Mouse (Mus musculus) embryonic facial prominence, embryonic 15.5 days (tissue): ENCODE results near the gene Olfr1106. TPM values are rescaled to one million over a fixed set of nuclear protein-coding genes. Genes with fewer than 3 reads are reported as not detected.

Experiments
- ATAC-seq: fragments of 200-750 bp; cut with Nextera tagmentation; 2 replicates; pipeline ENCODE4 v1.8.0; 2017; ENCODE audit warnings: low read depth, moderate TSS enrichment; ENCODE audit not compliant: insufficient number of reproducible peaks, low FRiP score, low TSS enrichment
- H3K27ac ChIP-seq: fragments of 300-500 bp; sonication (generic); replicated peaks from 2 replicates; pipeline ENCODE4 v1.5.1; 2015; ENCODE audit warnings: mild to moderate bottlenecking, inconsistent platforms
- H3K27me3 ChIP-seq: fragments of 300-500 bp; sonication (generic); 2 replicates; pipeline ENCODE4 v1.6.1; 2015; ENCODE audit warnings: inconsistent platforms
- H3K36me3 ChIP-seq: fragments of 300-500 bp; sonication (generic); 2 replicates; pipeline ENCODE4 v1.6.1; 2015; ENCODE audit warnings: mild to moderate bottlenecking, inconsistent platforms
- H3K4me1 ChIP-seq: fragments of 300-500 bp; sonication (generic); 2 replicates; pipeline ENCODE4 v1.6.1; 2015; ENCODE audit warnings: inconsistent platforms
- H3K4me2 ChIP-seq: fragments of 300-500 bp; sonication (generic); replicated peaks from 2 replicates; pipeline ENCODE4 v1.6.1; 2015; ENCODE audit warnings: mild to moderate bottlenecking, inconsistent platforms
- H3K4me3 ChIP-seq: fragments of 300-500 bp; sonication (generic); replicated peaks from 2 replicates; pipeline ENCODE4 v1.5.1; 2015; ENCODE audit warnings: mild to moderate bottlenecking, inconsistent platforms
- H3K9ac ChIP-seq: fragments of 300-500 bp; sonication (generic); 2 replicates; pipeline ENCODE4 v1.6.1; 2015; ENCODE audit warnings: inconsistent platforms
- H3K9me3 ChIP-seq: fragments of 300-500 bp; sonication (generic); replicated peaks from 2 replicates; pipeline ENCODE4 v1.6.1; 2016; ENCODE audit warnings: inconsistent platforms
- WGBS: fragments of 180-500 bp; shearing (Covaris S2); methylation state at CpG from one replicate; pipeline ENCODE4 v1.1.7; 2015; 5-methylcytosine and 5-hydroxymethylcytosine counted together
- polyA plus RNA-seq: library from polyadenylated mRNA; unstranded; fragments of >200 nt; fragmentation: Nextera tagmentation; extraction: Ambion mirVana; gene quantifications from 2 replicates; pipeline ENCODE4 v1.2.1, GENCODE M21; 2015

Olfr1106 gene
- polyA plus RNA-seq: 0.28 TPM in 1 of 2 replicates, not detected in the other

DNA sequence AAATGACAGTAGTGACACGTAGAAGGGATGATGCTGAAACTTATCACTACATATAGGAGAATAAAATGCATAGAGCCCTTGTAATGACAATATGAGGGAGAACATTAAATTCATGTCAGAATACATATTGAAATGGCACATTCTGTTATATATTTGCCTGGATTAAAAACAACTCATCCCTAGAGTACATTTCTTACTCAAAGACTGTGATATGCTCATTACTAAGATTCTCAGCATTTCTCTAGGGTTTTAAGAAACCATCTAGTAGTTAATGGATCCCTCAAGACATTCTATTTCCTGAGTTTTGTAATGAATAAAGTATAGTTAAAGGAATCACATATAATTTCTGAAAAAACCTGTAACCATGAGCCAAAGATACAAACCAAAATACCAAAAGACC lies at the start of gene Olfr1106:
Gene Olfr1106 (minus strand): TSS at position 101 of the 400 bp plus-strand sequence.
- 69% methylated on average over 1 of the region's 1 CpGs for WGBS

DNA sequence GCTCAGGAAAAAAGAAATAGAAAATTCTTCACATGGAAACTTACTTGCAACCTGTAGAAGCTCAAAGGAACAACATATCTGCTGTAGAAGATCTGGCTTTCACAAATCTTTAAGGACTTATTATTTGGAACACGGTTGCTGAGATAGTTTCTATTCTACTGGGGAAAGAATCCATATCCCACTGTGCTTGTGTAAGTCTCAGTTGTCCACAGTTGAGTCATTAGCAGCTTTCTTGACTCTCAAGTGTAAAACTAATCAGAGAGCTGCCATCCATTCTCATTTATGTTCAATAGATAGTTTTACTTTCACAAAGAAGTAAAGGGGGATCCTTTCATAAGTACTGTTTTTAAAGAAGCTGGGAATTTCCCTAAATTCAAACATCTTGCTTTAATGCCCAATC lies 43.8 kb upstream of the Olfr1106 start, which contains the start of gene Olfr1109:
Gene Olfr1109 (minus strand): TSS at position 101 of the 400 bp plus-strand sequence.
- Histone ChIP-seq H3K36me3 (no peaks in the 10 kb centered on the region), H3K27ac (no peak within 1 kb of the TSS), H3K4me2 (no peak within 1 kb of the TSS), H3K4me1 (no peaks in the 10 kb centered on the region), H3K9me3 (no peaks in the 10 kb centered on the region), H3K4me3 (no peak within 1 kb of the TSS), H3K9ac (no peak within 1 kb of the TSS), H3K27me3 (no peaks in the 10 kb centered on the region)
- ATAC-seq: no peak
- WGBS: 80% methylated on average over 1 of the region's 1 CpGs

More for the DNA sequence above, at the start of gene Olfr1106:
- Histone ChIP-seq H3K36me3 (no peaks in the 10 kb centered on the region), H3K4me1 (no peaks in the 10 kb centered on the region), H3K4me3 (no peak within 1 kb of the TSS), H3K9me3 (no peaks in the 10 kb centered on the region), H3K4me2 (no peak within 1 kb of the TSS), H3K27me3 (no peaks in the 10 kb centered on the region), H3K27ac (no peak within 1 kb of the TSS), H3K9ac (no peak within 1 kb of the TSS)
- ATAC-seq: no peak

DNA sequence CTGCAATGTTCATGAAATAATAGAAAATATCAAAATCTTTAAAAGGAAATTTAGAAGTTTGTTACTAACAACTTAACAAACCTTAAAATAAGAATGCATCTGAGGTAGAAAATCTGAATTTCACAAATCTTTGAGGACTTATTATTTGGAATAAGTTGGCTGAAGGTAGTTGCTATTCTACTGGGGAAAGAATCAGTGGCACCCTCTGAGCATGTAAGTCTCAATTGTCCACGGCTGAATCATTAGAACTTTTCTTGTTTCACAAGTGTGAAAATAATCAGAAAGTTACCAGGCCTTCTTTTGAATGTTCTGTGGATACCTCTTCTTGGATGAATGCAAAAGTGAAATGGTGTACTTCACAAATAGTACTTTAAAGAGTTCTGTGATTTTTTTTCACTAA lies 23.6 kb upstream of the Olfr1106 start, which contains the start of gene Olfr1107:
Gene Olfr1107 (minus strand): TSS at position 101 of the 400 bp plus-strand sequence.
- Histone ChIP-seq H3K9ac (no peak within 1 kb of the TSS), H3K4me1 (no peaks in the 10 kb centered on the region), H3K4me3 (no peak within 1 kb of the TSS), H3K4me2 (no peak within 1 kb of the TSS), H3K36me3 (no peaks in the 10 kb centered on the region), H3K27ac (no peak within 1 kb of the TSS), H3K9me3 (no peaks in the 10 kb centered on the region), H3K27me3 (no peaks in the 10 kb centered on the region)
- ATAC-seq: no peak
- 76% methylated on average over 1 of the region's 1 CpGs for WGBS

DNA sequence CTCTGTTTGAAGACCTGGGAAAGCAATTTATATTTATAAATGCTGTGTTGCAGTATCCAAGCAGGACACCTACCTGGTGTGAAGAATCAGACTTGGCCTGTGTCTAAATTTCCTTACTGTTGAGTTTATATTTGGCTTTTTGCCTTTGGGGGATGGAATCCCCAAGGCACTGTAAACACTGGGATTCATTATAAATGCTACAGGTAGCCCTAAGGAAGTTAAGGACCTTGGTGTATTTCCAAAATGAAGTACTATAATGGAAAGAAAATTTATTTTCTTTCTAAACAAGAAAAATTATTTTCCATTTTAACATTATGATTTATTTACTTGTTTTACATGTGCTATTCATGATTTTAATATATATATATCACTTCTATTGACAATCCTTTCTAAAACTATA lies 15.6 kb downstream of the Olfr1106 start, which contains the start of gene Olfr1105:
Gene Olfr1105 (minus strand): TSS at position 101 of the 400 bp plus-strand sequence.
- Histone ChIP-seq H3K9ac (no peak within 1 kb of the TSS), H3K4me3 (no peak within 1 kb of the TSS), H3K9me3 (no peaks in the 10 kb centered on the region), H3K4me1 (no peaks in the 10 kb centered on the region), H3K36me3 (no peaks in the 10 kb centered on the region), H3K27ac (no peak within 1 kb of the TSS), H3K4me2 (no peak within 1 kb of the TSS), H3K27me3 (no peaks in the 10 kb centered on the region)
- ATAC-seq: no peak

DNA sequence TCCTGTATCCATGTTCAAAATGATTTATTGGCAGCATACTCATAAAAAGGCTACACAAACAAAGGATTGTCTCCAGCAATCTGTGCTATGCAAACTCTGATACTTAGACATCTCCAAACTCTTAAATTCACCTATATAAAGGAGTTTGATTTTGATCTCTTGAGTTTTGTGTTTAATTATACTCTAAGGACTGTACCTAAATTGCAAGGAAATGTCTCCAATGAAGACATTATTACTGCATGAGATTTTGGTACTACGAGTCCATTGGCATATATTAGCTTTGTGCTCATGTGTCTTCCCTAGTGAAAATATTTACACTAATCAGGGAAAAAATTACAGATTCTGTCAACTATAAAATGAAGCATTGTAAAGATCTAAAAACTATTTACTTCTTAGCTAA lies 25.1 kb downstream of the Olfr1106 start, which contains the start of gene Olfr1104:
Gene Olfr1104 (minus strand): TSS at position 101 of the 400 bp plus-strand sequence.
- no peaks in the 10 kb centered on the region for H3K9me3 ChIP-seq
- no peak for ATAC-seq
- H3K27me3 ChIP-seq: no peaks in the 10 kb centered on the region

DNA sequence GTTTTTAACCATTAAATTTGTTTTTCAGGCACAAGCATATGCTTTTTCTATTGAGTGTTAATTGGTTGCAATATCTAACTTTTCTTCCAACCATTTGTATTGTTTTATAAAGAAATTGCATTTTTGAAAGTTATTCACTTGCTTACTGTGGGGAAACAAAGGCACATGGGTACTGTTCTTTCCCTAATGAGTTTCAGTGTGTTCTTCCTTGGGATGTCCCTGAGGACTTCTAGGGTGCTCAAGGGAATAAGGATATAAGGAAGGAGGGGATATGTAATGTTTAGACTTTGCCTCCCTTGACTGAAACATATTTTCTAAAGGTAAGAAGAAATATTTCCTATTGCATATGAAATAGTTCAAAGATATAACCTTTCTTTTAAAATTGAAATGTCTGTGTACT lies 54.0 kb downstream of the Olfr1106 start, which contains the start of gene Olfr1102:
Gene Olfr1102 (plus strand): TSS at position 301 of the 400 bp plus-strand sequence.
- Histone ChIP-seq H3K4me1 (no peaks in the 10 kb centered on the region), H3K9ac (no peak within 1 kb of the TSS), H3K4me2 (no peak within 1 kb of the TSS), H3K36me3 (no peaks in the 10 kb centered on the region), H3K27ac (no peak within 1 kb of the TSS), H3K4me3 (no peak within 1 kb of the TSS), H3K27me3 (no peaks in the 10 kb centered on the region), H3K9me3 (no peaks in the 10 kb centered on the region)
- ATAC-seq: no peak

More for the DNA sequence above, 25.1 kb downstream of the Olfr1106 start, which contains the start of gene Olfr1104:
- H3K4me1 ChIP-seq: no peaks in the 10 kb centered on the region
- no peak within 1 kb of the TSS for H3K4me3 ChIP-seq
- no peaks in the 10 kb centered on the region for H3K36me3 ChIP-seq
- H3K9ac ChIP-seq: no peak within 1 kb of the TSS
- no peak within 1 kb of the TSS for H3K4me2 ChIP-seq
- H3K27ac ChIP-seq: no peak within 1 kb of the TSS
- WGBS: 67% methylated on average over 1 of the region's 1 CpGs

Other genes starting within 250 kb of the Olfr1106 start
- gene Olfr141, start 242.3 kb downstream of the Olfr1106 start, polyA plus RNA-seq: not detected in 2 replicates
- not detected in 2 replicates for gene Olfr1094, start 227.6 kb downstream of the Olfr1106 start, polyA plus RNA-seq
- gene Olfr1095, start 200.6 kb downstream of the Olfr1106 start, polyA plus RNA-seq: not detected in 2 replicates
- gene Gm13723, start 177.5 kb downstream of the Olfr1106 start, polyA plus RNA-seq: not detected in 2 replicates
- gene Olfr1097, start 160.1 kb downstream of the Olfr1106 start, polyA plus RNA-seq: not detected in 2 replicates
- not detected in 2 replicates for gene Olfr1098, start 127.7 kb downstream of the Olfr1106 start, polyA plus RNA-seq
- not detected in 2 replicates for gene Olfr1099, start 91.6 kb downstream of the Olfr1106 start, polyA plus RNA-seq
- 0.12 TPM in 1 of 2 replicates, not detected in the other for gene Olfr1100, start 72.3 kb downstream of the Olfr1106 start, polyA plus RNA-seq
- 0.16 TPM in 1 of 2 replicates, not detected in the other for gene Olfr1101, start 61.1 kb downstream of the Olfr1106 start, polyA plus RNA-seq
- gene Olfr1102, start 53.9 kb downstream of the Olfr1106 start, polyA plus RNA-seq: 0.09 TPM in 1 of 2 replicates, not detected in the other
- 0.13 TPM in 1 of 2 replicates, not detected in the other for gene Olfr1104, start 25.2 kb downstream of the Olfr1106 start, polyA plus RNA-seq
- gene Olfr1105, start 15.7 kb downstream of the Olfr1106 start, polyA plus RNA-seq: 0.05 and 0.17 TPM in 2 replicates
- not detected in 2 replicates for gene Olfr1107, start 23.5 kb upstream of the Olfr1106 start, polyA plus RNA-seq
- gene Olfr1109, start 43.7 kb upstream of the Olfr1106 start, polyA plus RNA-seq: not detected in 2 replicates
- not detected in 2 replicates for gene Olfr259, start 62.3 kb upstream of the Olfr1106 start, polyA plus RNA-seq
- gene Olfr1110, start 88.0 kb upstream of the Olfr1106 start, polyA plus RNA-seq: 0.29 and 0.35 TPM in 2 replicates
- gene Olfr1111, start 100.4 kb upstream of the Olfr1106 start, polyA plus RNA-seq: 0.09 TPM in 1 of 2 replicates, not detected in the other
- gene Olfr1112, start 135.5 kb upstream of the Olfr1106 start, polyA plus RNA-seq: not detected in 2 replicates
- gene Olfr1113, start 156.7 kb upstream of the Olfr1106 start, polyA plus RNA-seq: not detected in 2 replicates
- not detected in 2 replicates for gene Olfr1115, start 195.7 kb upstream of the Olfr1106 start, polyA plus RNA-seq
- gene Olfr1116, start 215.3 kb upstream of the Olfr1106 start, polyA plus RNA-seq: not detected in 2 replicates